Mouse (Mus musculus) layer of hippocampus, postnatal 10 days (tissue): ENCODE data around the gene Sgsm1. TPM values are rescaled to one million over a fixed set of nuclear protein-coding genes. Genes with fewer than 3 reads are reported as not detected.
A peak's percentile ranks its signal among the peaks of the same experiment; 100 is the strongest.

Experiments used
- DNase-seq, 2 experiments: peaks; one replicate each; pipeline ENCODE4 v3.0.0; 2021; ENCODE audit warnings: low spot score in 2 of 2
- total RNA-seq, 2 experiments: library from RNA; stranded (reverse); gene quantifications; 2 replicates each; pipeline ENCODE4 v1.2.3; 2021

Gene Sgsm1
- total RNA-seq, 2 experiments from 2014 or later = 72.2 to 77.7 TPM

GRCm38 (mm10) chr5:113286048-113286447 lies 24.5 kb downstream of the Sgsm1 start:
- no peak for DNase-seq

- no peak for DNase-seq
Observed at GRCm38 (mm10) chr5:113285541-113285940, 25.0 kb downstream of the Sgsm1 start.

DNA sequence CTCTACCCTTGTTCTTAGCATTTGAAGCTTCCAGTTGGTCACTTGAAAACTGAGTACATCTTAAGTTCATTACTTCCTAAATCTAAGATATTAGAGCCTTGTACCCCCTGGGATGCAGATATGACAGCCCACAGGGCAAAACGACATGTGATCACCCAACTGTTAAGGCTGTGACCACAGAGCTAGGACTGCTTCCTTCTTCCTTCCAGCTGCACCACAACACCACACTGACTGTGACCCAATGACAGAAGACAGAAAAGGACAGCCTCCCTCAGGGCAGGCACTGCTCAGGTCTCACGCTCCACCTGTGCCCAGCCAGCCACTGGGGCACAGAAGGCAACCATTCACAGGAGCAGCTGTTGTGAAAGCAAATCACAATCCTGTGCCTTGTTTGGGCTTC lies 26.9 kb downstream of the Sgsm1 start:
- no peak for DNase-seq

DNA sequence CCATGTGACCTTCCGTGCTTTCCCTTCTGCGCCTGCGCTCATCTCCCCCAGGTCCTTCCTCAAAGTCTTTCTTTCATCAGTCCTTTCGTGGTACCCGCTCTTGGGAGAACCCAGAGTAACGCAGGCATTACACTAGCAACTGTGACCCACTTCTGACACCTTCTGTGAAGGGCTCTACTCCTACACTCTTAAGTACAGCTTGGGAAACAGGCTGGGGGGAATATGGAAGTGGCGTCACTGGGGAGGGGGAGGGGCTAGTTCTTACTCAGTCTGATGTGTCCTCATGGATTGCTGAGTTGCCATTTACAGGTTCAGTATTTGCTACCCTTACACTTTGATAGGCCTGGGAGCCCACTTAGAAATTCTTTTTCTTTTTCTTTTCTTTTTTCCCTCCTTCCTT lies 29.0 kb downstream of the Sgsm1 start:
- DNase-seq = no peak

DNA sequence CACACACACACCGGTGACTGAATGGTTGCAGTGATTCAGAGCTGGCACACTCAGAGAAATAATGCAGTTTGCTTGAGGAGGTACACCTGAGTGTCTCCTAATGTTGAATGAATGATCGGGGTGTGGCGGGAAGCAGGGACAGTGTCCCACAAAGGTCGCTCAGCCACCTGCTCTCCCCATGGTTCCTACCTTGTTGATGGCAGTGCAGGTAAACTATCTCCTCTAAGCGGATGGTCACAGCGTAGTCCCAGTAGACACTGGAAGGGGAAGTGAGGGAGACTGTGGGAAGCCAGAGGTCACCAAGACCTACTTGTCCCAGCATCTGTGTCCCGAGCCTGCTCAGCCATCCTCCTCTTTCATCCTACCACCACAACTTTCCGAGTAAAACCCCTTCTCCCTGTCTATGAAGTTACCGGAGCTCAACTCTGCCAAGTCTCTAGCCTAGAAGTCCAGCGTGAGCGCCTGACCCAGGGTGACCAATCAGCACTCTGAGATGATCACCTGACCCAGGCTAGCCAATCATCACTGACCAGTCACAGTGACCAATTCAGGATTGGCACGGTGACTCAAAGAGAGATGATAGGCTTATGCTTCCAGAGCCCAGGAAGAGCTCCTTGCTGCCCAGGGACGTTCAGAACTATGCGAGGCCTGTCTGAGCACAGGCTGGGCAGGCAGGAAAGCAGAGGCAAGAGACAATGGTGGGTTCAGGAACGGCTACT lies 30.3 kb downstream of the Sgsm1 start:
- no peak for DNase-seq

GRCm38 (mm10) chr5:113275839-113276238 lies 34.7 kb downstream of the Sgsm1 start:
- DNase-seq = no peak

GRCm38 (mm10) chr5:113271207-113271811 lies 39.3 kb downstream of the Sgsm1 start:
- DNase-seq = peak; percentile 54 to 59

GRCm38 (mm10) chr5:113270043-113270442 lies 40.5 kb downstream of the Sgsm1 start:
- DNase-seq = no peak

DNA sequence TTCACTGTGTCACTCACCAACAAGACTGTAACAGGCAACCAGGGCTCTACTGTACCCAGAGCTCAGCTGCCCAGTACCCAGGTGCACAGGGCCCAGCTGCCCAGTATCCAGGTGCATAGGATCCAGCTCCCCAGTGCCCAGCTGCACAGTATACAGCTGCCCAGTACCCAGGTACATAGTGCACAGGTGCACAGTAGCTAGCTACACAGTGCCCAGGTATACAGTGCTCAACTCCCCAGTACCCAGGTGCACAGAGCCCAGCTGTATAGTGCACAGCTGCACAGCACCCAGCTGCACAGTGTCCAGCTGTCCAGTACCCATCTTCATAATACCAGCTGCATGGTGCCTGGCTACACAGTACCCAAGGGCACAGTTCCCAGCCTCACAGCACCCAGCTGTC lies 42.3 kb downstream of the Sgsm1 start:
- DNase-seq = no peak

DNA sequence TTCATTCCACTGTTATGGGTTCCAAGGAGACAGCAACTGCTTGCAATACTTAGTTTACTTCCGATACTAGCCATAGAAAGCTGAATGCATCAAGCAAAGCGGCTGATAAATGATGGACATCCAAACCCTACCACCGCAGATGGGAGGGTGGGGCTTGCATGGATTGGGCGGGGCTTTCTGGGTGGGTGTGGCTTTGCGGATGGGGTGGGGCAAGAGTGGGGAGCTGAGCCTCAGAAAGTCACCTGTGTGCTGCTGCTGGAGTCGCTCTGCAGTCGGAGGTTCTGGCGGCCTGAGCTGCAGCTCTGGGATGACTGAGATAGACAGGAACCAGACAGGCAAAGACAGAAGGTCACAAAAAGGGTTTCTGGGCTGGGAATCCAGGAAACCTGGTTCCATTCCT lies 44.9 kb downstream of the Sgsm1 start:
- DNase-seq = no peak

GRCm38 (mm10) chr5:113250806-113251205 lies 59.8 kb downstream of the Sgsm1 start:
- DNase-seq = no peak

- no peak for DNase-seq
Observed at GRCm38 (mm10) chr5:113249263-113249930, 61.2 kb downstream of the Sgsm1 start.

DNA sequence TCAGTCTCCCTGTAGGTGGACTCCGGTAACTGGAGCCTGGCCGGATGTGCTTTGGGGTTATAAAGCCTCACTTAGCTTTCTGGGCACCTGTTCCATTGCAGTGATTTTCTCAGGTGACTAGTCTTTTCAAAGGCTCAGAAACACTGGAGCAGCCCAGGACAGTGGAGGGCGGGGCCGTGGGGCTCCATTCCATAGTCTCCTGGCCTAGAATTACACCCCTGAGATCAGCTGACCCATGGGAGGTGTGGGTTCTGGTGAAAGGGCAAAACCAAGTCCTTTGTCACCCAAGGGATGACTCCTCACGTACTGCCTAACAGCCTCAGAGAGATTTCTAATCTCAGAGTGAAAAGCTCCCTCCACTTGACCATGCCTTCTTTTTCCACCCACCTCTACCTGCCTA lies 80.4 kb downstream of the Sgsm1 start:
- no peak for DNase-seq

DNA sequence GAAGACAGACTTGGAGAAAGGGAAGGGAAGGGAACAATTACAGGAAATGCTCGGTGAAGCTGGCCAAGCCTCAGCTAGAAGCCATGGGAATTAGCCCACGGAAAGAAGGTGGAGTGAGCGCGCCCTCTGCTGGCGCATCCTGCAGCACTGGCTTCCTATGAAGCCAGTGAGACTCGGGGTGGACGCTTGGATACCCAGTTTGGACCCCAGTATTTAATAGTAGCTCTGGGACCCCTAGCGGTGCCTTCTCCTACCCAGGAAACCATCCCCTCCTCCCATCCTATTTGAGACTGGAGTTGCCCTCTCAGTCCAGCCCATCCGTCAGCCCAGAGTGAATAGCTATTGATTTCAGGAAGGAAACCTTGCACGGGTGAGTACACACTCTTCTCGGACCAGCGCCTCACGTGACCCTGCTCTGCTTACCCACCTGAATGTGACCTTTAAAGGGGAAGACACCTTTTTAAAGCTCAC lies 83.9 kb downstream of the Sgsm1 start, which contains the start of gene Tmem211:
TSS of gene Tmem211 (plus strand) at position 278 of the 471 bp plus-strand sequence.
- DNase-seq = peak; percentile 89 to 92

DNA sequence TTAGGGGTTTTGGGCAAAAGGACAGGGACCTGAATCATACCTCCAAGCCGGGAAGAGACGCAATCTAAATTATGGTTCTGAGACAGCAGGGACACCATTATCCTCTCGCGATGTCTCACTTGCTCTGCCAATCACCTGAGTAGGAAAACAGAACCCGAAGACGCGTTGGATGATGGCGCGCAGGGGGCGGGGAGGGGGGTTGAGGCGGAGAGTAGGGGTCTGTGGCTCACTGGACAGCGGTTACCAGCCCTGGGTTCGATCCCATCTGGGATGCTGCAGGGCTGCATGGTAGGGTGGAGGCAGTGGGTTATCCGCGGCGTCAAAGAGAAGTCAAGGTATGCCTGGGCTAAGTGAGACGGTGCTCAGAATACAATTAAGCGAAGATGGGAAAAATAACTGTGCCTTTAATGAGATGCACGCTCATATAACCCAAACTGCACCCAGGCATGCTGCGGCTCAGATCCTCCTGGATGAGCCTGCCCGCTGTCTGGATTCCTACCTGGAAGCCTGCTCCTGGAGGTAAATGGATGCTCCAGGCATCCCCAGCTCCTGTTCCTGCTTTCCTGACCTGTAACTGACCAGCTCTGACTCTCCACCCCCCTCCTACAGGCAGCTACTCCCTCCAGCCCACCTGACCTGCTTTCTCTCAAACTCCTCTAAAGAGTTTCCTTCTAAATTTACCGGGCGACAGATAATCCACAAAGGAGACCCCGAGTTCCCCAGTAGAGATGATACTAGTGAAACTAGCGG lies 84.7 kb downstream of the Sgsm1 start:
- no peak for DNase-seq

- DNase-seq = no peak
Observed at GRCm38 (mm10) chr5:113225271-113225670, 85.3 kb downstream of the Sgsm1 start.

- no peak for DNase-seq
Observed at GRCm38 (mm10) chr5:113223888-113224287, 86.7 kb downstream of the Sgsm1 start.

DNA sequence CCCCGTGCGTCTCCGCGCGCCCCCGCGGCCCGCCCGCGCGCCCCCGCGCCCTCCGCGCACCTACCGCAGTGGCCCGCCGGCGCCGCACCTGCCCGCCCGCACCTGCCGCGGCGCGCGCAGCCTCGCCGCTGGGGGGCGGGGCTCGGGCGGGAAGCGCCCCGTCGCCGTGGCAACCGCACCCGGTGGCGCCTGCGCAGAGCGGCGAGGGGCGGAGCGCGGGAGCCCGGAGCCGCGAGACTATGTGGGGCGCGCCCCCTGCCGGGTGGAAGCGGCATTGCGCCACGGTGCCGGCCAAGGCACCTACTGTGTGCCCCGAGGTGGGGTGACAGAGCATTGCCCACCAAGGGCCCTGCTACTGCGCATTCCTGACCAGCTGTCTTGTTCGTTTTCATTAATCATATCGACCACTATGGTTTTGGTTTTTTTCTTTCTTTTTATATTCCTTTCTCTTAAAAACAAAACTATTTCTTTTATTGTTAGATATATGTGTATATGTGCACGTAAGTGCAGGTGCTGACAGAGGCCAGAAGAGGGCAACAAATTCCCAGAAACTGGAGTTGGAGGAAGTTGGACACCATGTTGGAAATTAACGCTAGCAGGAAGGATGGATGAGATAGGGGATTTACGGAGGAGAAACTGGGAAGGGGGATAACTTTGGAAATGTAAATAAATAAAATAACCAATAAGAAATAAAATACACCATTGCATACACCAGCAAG lies 89.3 kb downstream of the Sgsm1 start, which contains the start of gene 2900026A02Rik:
TSS of gene 2900026A02Rik (minus strand) at position 90 of the 719 bp plus-strand sequence.
- DNase-seq = peak; percentile 83 to 88

DNA sequence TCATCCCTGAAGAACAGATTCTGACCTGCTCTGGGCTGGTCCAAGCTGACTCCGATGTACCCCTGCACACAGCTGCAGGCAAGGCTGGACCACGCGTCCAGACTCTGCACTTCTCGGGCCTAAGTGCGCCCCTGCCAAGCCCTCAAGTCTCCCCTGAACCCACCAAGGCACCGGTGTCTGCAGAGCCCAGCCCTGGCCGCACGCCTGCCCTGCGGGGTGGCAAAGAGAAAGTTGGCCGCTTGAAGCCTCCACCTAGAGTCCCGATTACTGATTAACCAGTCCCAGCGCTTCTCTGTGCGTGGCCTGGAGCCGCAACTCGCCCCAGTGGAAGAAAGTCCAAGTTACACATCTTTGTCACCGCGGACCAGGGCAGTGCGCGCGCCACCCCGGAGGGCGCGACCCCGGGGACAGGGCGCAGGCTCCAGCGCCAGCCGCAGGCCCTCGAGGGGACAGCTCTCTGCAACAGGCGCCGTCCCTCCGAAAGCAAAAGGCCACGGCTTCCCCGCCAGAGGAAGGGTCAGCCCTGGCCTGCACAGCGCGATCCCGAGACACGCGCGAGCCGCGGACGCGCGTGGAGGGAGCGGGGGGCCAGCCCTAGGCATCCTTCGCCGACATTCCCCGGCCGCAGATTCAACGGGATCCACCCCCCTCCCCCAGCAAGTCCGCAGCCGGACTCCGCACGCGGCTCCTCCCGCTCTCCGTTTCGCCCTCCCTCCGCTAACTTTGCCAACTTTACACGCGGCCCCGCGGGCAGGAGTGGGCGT lies 90.0 kb downstream of the Sgsm1 start:
- no peak for DNase-seq

DNA sequence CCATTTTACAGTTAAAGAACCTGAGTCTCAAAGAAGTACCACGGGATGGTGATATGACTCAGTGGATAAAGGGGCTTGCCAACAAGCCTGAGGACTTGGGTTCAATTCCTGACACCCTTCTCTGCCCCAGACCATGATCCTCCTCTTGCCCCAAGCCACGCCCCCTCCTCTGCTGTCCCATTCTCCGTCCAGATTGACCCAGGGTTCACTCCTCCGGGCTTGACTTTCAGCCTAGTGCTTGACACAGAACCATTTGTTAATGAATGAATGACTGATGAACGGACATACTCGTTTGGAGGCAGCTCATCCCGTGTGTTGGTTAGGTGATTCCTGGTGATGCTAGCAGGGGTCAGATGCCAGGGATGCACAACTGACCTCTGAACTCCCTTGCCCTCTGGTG lies 90.7 kb downstream of the Sgsm1 start:
- DNase-seq = no peak
